Mouse (Mus musculus): Measurements from ENCODE around the gene Cmc4. TPM values are rescaled to one million over a fixed set of nuclear protein-coding genes. Genes with fewer than 3 reads are reported as not detected.

The Cmc4 gene
- polyA plus RNA-seq (2012; rRNA removed), result 4.3 and 5.6 TPM in 2 replicates

- Histone ChIP-seq H3K27me3 (ENCODE audit: control insufficient read depth, insufficient read depth, low read length) (no peaks in the 10 kb centered on the region), H3K4me3 (ENCODE audit: control insufficient read depth, insufficient read depth, low read length) (peak within 1 kb of the TSS; percentile 97), H3K27ac (ENCODE audit: control insufficient read depth, insufficient read depth, low read length) (peak within 1 kb of the TSS; percentile 64; the same call in 1 of the 2 replicates), H3K4me1 (replicated peaks; ENCODE audit: control insufficient read depth, insufficient read depth, low read length) (no peaks in the 10 kb centered on the region), H3K36me3 (ENCODE audit: control insufficient read depth, insufficient read depth, low read length) (no peaks in the 10 kb centered on the region)
- WGBS, result under 1% methylated on average over 50 of the region's 52 CpGs
- peak; percentile 85 for DNase-seq
- TF ChIP-seq CTCF (IDR thresholded peaks at IDR 0.05; ENCODE audit: borderline replicate concordance, control insufficient read depth, extremely low read depth, insufficient read depth, low read length, poor library complexity) (no peak), POLR2A (IDR thresholded peaks at IDR 0.05; ENCODE audit: control insufficient read depth, extremely low read depth, insufficient read depth, low read length, poor library complexity) (0 out of 2 replicates have a peak, but pooled peaks have one; percentile 41)
Measured at GRCm38 (mm10) chrX:75415936-75416785, at the start of gene Cmc4, which contains the start of the genes Mtcp1 and Brcc3. TSS of gene Cmc4 (minus strand) at chrX:75416584. TSS of gene Mtcp1 (minus strand) at chrX:75416588. TSS of gene Brcc3 (plus strand) at chrX:75416628.

GRCm38 (mm10) chrX:75454597-75454996 lies 38.2 kb upstream of the Cmc4 start:
- H3K4me1 ChIP-seq (replicated peaks; ENCODE audit: control insufficient read depth, insufficient read depth, low read length), result no peaks in the 10 kb centered on the region
- peaks cover 7% of the 10 kb centered on the region; the same call in 1 of the 2 replicates for H3K36me3 ChIP-seq (ENCODE audit: control insufficient read depth, insufficient read depth, low read length)
- no peaks in the 10 kb centered on the region for H3K27me3 ChIP-seq (ENCODE audit: control insufficient read depth, insufficient read depth, low read length)
- no peak for TF ChIP-seq POLR2A (IDR thresholded peaks at IDR 0.05; ENCODE audit: control insufficient read depth, extremely low read depth, insufficient read depth, low read length, poor library complexity)
- TF ChIP-seq CTCF (IDR thresholded peaks at IDR 0.05; ENCODE audit: borderline replicate concordance, control insufficient read depth, extremely low read depth, insufficient read depth, low read length, poor library complexity), result no peak
- WGBS, result 33% methylated on average over 1 of the region's 1 CpGs
- no peak overlapping the region for H3K27ac ChIP-seq (ENCODE audit: control insufficient read depth, insufficient read depth, low read length)
- no peak overlapping the region for H3K4me3 ChIP-seq (ENCODE audit: control insufficient read depth, insufficient read depth, low read length)
- no peak for DNase-seq

- Histone ChIP-seq H3K27ac (ENCODE audit: control insufficient read depth, insufficient read depth, low read length) (no peak overlapping the region), H3K4me3 (ENCODE audit: control insufficient read depth, insufficient read depth, low read length) (no peak overlapping the region), H3K36me3 (ENCODE audit: control insufficient read depth, insufficient read depth, low read length) (no peaks in the 10 kb centered on the region), H3K27me3 (ENCODE audit: control insufficient read depth, insufficient read depth, low read length) (no peaks in the 10 kb centered on the region), H3K4me1 (replicated peaks; ENCODE audit: control insufficient read depth, insufficient read depth, low read length) (no peaks in the 10 kb centered on the region)
- TF ChIP-seq CTCF (IDR thresholded peaks at IDR 0.05; ENCODE audit: borderline replicate concordance, control insufficient read depth, extremely low read depth, insufficient read depth, low read length, poor library complexity) (no peak), POLR2A (IDR thresholded peaks at IDR 0.05; ENCODE audit: control insufficient read depth, extremely low read depth, insufficient read depth, low read length, poor library complexity) (no peak)
- WGBS, result 97% methylated on average over 1 of the region's 1 CpGs
- DNase-seq, result no peak
Measured at GRCm38 (mm10) chrX:75409711-75410110, 6.7 kb downstream of the Cmc4 start.

- no peaks in the 10 kb centered on the region for H3K36me3 ChIP-seq (ENCODE audit: control insufficient read depth, insufficient read depth, low read length)
- H3K27me3 ChIP-seq (ENCODE audit: control insufficient read depth, insufficient read depth, low read length), result no peaks in the 10 kb centered on the region
- H3K27ac ChIP-seq (ENCODE audit: control insufficient read depth, insufficient read depth, low read length), result no peak overlapping the region
- TF ChIP-seq POLR2A (IDR thresholded peaks at IDR 0.05; ENCODE audit: control insufficient read depth, extremely low read depth, insufficient read depth, low read length, poor library complexity) (no peak), CTCF (IDR thresholded peaks at IDR 0.05; ENCODE audit: borderline replicate concordance, control insufficient read depth, extremely low read depth, insufficient read depth, low read length, poor library complexity) (no peak)
- no peaks in the 10 kb centered on the region for H3K4me1 ChIP-seq (replicated peaks; ENCODE audit: control insufficient read depth, insufficient read depth, low read length)
- no peak overlapping the region for H3K4me3 ChIP-seq (ENCODE audit: control insufficient read depth, insufficient read depth, low read length)
- DNase-seq, result no peak
Measured at GRCm38 (mm10) chrX:75403350-75403749, 13.0 kb downstream of the Cmc4 start.

GRCm38 (mm10) chrX:75402668-75403067 lies 13.7 kb downstream of the Cmc4 start:
- Histone ChIP-seq H3K4me3 (ENCODE audit: control insufficient read depth, insufficient read depth, low read length) (no peak overlapping the region), H3K4me1 (replicated peaks; ENCODE audit: control insufficient read depth, insufficient read depth, low read length) (no peaks in the 10 kb centered on the region), H3K27ac (ENCODE audit: control insufficient read depth, insufficient read depth, low read length) (no peak overlapping the region), H3K27me3 (ENCODE audit: control insufficient read depth, insufficient read depth, low read length) (no peaks in the 10 kb centered on the region), H3K36me3 (ENCODE audit: control insufficient read depth, insufficient read depth, low read length) (no peaks in the 10 kb centered on the region)
- DNase-seq, result no peak
- WGBS, result 46% methylated on average over 2 of the region's 2 CpGs
- TF ChIP-seq POLR2A (IDR thresholded peaks at IDR 0.05; ENCODE audit: control insufficient read depth, extremely low read depth, insufficient read depth, low read length, poor library complexity) (no peak), CTCF (IDR thresholded peaks at IDR 0.05; ENCODE audit: borderline replicate concordance, control insufficient read depth, extremely low read depth, insufficient read depth, low read length, poor library complexity) (no peak)

- Histone ChIP-seq H3K27ac (ENCODE audit: control insufficient read depth, insufficient read depth, low read length) (no peak overlapping the region), H3K36me3 (ENCODE audit: control insufficient read depth, insufficient read depth, low read length) (0 out of 2 replicates have a peak, but pooled peaks cover under 1% of the 10 kb centered on the region), H3K4me3 (ENCODE audit: control insufficient read depth, insufficient read depth, low read length) (no peak overlapping the region), H3K27me3 (ENCODE audit: control insufficient read depth, insufficient read depth, low read length) (no peaks in the 10 kb centered on the region), H3K4me1 (replicated peaks; ENCODE audit: control insufficient read depth, insufficient read depth, low read length) (no peaks in the 10 kb centered on the region)
- DNase-seq, result no peak
- 100% methylated on average over 1 of the region's 1 CpGs for WGBS
- TF ChIP-seq CTCF (IDR thresholded peaks at IDR 0.05; ENCODE audit: borderline replicate concordance, control insufficient read depth, extremely low read depth, insufficient read depth, low read length, poor library complexity) (no peak), POLR2A (IDR thresholded peaks at IDR 0.05; ENCODE audit: control insufficient read depth, extremely low read depth, insufficient read depth, low read length, poor library complexity) (no peak)
Measured at GRCm38 (mm10) chrX:75399471-75399870, 16.9 kb downstream of the Cmc4 start.

All from thymus, adult 2 months (tissue).